Mouse (Mus musculus): ENCODE data around the gene Clic5. TPM values are rescaled to one million over a fixed set of nuclear protein-coding genes. Genes with fewer than 3 reads are reported as not detected.

Gene Clic5
- polyA plus RNA-seq, 2 experiments: 0.24 to 0.31 TPM

- WGBS (ENCODE audit: insufficient replicate concordance): 53% methylated on average over 5 of the region's 5 CpGs
- Histone ChIP-seq H3K27ac (no peak overlapping the region), H3K36me3 (replicated peaks; ENCODE audit: control insufficient read depth, insufficient read depth, low read depth) (no peaks in the 10 kb centered on the region), H3K4me2 (ENCODE audit: low read depth) (no peak overlapping the region), H3K27me3 (ENCODE audit: control insufficient read depth, insufficient read depth, low read length) (no peaks in the 10 kb centered on the region), H3K9me3 (ENCODE audit: control insufficient read depth, low read length) (no peaks in the 10 kb centered on the region), H3K9ac (replicated peaks) (no peak overlapping the region), H3K4me3 (ENCODE audit: insufficient read depth in 1 of 2, low read depth in 2 of 2, low read length in 2 of 2) (no peak overlapping the region), H3K4me1 (replicated peaks; ENCODE audit: control insufficient read depth in 2 of 2, insufficient read depth in 2 of 2, low read length in 1 of 2) (peaks cover 0 to 2% of the 10 kb centered on the region in 2 experiments; a peak in 1 of 4 replicates)
- TF ChIP-seq EP300 (IDR thresholded peaks at IDR 0.05; ENCODE audit: low read depth) (no peak), CTCF (IDR thresholded peaks at IDR 0.05; ENCODE audit: low read depth) (no peak)
- DNase-seq (ENCODE audit: low read depth in 3 of 3, low spot score in 3 of 3) (no peak), ATAC-seq (ENCODE audit: insufficient read depth) (no peak)
Measured at GRCm38 (mm10) chr17:44153871-44154270, 34.5 kb upstream of the Clic5 start.

GRCm38 (mm10) chr17:44155204-44155603 lies 33.2 kb upstream of the Clic5 start:
- H3K4me1 ChIP-seq (replicated peaks; ENCODE audit: control insufficient read depth in 2 of 2, insufficient read depth in 2 of 2, low read length in 1 of 2): peaks cover 0 to 2% of the 10 kb centered on the region in 2 experiments; a peak in 1 of 4 replicates
- 47% methylated on average over 2 of the region's 2 CpGs for WGBS (ENCODE audit: insufficient replicate concordance)
- DNase-seq (ENCODE audit: low read depth in 3 of 3, low spot score in 3 of 3): no peak
- TF ChIP-seq CTCF (IDR thresholded peaks at IDR 0.05; ENCODE audit: low read depth) (no peak), EP300 (IDR thresholded peaks at IDR 0.05; ENCODE audit: low read depth) (no peak)
- H3K36me3 ChIP-seq (replicated peaks; ENCODE audit: control insufficient read depth, insufficient read depth, low read depth): no peaks in the 10 kb centered on the region
- H3K4me2 ChIP-seq (ENCODE audit: low read depth): no peak overlapping the region
- no peak overlapping the region for H3K27ac ChIP-seq
- H3K9me3 ChIP-seq (ENCODE audit: control insufficient read depth, low read length): no peaks in the 10 kb centered on the region
- H3K4me3 ChIP-seq (ENCODE audit: insufficient read depth in 1 of 2, low read depth in 2 of 2, low read length in 2 of 2): no peak overlapping the region
- H3K9ac ChIP-seq (replicated peaks): no peak overlapping the region
- ATAC-seq (ENCODE audit: insufficient read depth): no peak
- H3K27me3 ChIP-seq (ENCODE audit: control insufficient read depth, insufficient read depth, low read length): no peaks in the 10 kb centered on the region

- Histone ChIP-seq H3K9me3 (ENCODE audit: control insufficient read depth, low read length) (no peaks in the 10 kb centered on the region), H3K4me2 (ENCODE audit: low read depth) (no peak overlapping the region), H3K9ac (replicated peaks) (no peak overlapping the region), H3K36me3 (replicated peaks; ENCODE audit: control insufficient read depth, insufficient read depth, low read depth) (no peaks in the 10 kb centered on the region), H3K4me3 (ENCODE audit: insufficient read depth in 1 of 2, low read depth in 2 of 2, low read length in 2 of 2) (no peak overlapping the region), H3K27ac (no peak overlapping the region), H3K27me3 (ENCODE audit: control insufficient read depth, insufficient read depth, low read length) (no peaks in the 10 kb centered on the region), H3K4me1 (replicated peaks; ENCODE audit: control insufficient read depth in 2 of 2, insufficient read depth in 2 of 2, low read length in 1 of 2) (no peaks in the 10 kb centered on the region; a peak in 1 of 4 replicates)
- TF ChIP-seq EP300 (IDR thresholded peaks at IDR 0.05; ENCODE audit: low read depth) (no peak), CTCF (IDR thresholded peaks at IDR 0.05; ENCODE audit: low read depth) (no peak)
- 46% methylated on average over 1 of the region's 1 CpGs for WGBS (ENCODE audit: insufficient replicate concordance)
- DNase-seq (ENCODE audit: low read depth in 3 of 3, low spot score in 3 of 3): no peak
- no peak for ATAC-seq (ENCODE audit: insufficient read depth)
Measured at GRCm38 (mm10) chr17:44158186-44158585, 30.2 kb upstream of the Clic5 start.

GRCm38 (mm10) chr17:44160449-44160848 lies 27.9 kb upstream of the Clic5 start:
- TF ChIP-seq EP300 (IDR thresholded peaks at IDR 0.05; ENCODE audit: low read depth): no peak
- TF ChIP-seq CTCF (IDR thresholded peaks at IDR 0.05; ENCODE audit: low read depth): no peak
- ATAC-seq (ENCODE audit: insufficient read depth): no peak
- H3K4me1 ChIP-seq (replicated peaks; ENCODE audit: control insufficient read depth in 2 of 2, insufficient read depth in 2 of 2, low read length in 1 of 2): no peaks in the 10 kb centered on the region
- no peak overlapping the region for H3K4me2 ChIP-seq (ENCODE audit: low read depth)
- WGBS (ENCODE audit: insufficient replicate concordance): 33% methylated on average over 11 of the region's 11 CpGs
- H3K27ac ChIP-seq: no peak overlapping the region
- no peaks in the 10 kb centered on the region for H3K36me3 ChIP-seq (replicated peaks; ENCODE audit: control insufficient read depth, insufficient read depth, low read depth)
- no peak for DNase-seq (ENCODE audit: low read depth in 3 of 3, low spot score in 3 of 3)
- no peaks in the 10 kb centered on the region for H3K9me3 ChIP-seq (ENCODE audit: control insufficient read depth, low read length)
- no peak overlapping the region for H3K9ac ChIP-seq (replicated peaks)
- H3K27me3 ChIP-seq (ENCODE audit: control insufficient read depth, insufficient read depth, low read length): no peaks in the 10 kb centered on the region
- H3K4me3 ChIP-seq (ENCODE audit: insufficient read depth in 1 of 2, low read depth in 2 of 2, low read length in 2 of 2): no peak overlapping the region

GRCm38 (mm10) chr17:44162514-44162913 lies 25.9 kb upstream of the Clic5 start:
- WGBS (ENCODE audit: insufficient replicate concordance): 8% methylated on average over 5 of the region's 5 CpGs

More at GRCm38 (mm10) chr17:44162514-44162913, 25.9 kb upstream of the Clic5 start:
- no peak overlapping the region for H3K9ac ChIP-seq (replicated peaks)
- H3K9me3 ChIP-seq (ENCODE audit: control insufficient read depth, low read length): no peaks in the 10 kb centered on the region
- H3K4me1 ChIP-seq (replicated peaks; ENCODE audit: control insufficient read depth in 2 of 2, insufficient read depth in 2 of 2, low read length in 1 of 2): no peaks in the 10 kb centered on the region
- no peaks in the 10 kb centered on the region for H3K36me3 ChIP-seq (replicated peaks; ENCODE audit: control insufficient read depth, insufficient read depth, low read depth)
- no peaks in the 10 kb centered on the region for H3K27me3 ChIP-seq (ENCODE audit: control insufficient read depth, insufficient read depth, low read length)
- H3K27ac ChIP-seq: no peak overlapping the region
- no peak overlapping the region for H3K4me3 ChIP-seq (ENCODE audit: insufficient read depth in 1 of 2, low read depth in 2 of 2, low read length in 2 of 2)
- no peak for DNase-seq (ENCODE audit: low read depth in 3 of 3, low spot score in 3 of 3)
- ATAC-seq (ENCODE audit: insufficient read depth): no peak
- TF ChIP-seq CTCF (IDR thresholded peaks at IDR 0.05; ENCODE audit: low read depth) (no peak), EP300 (IDR thresholded peaks at IDR 0.05; ENCODE audit: low read depth) (no peak)
- no peak overlapping the region for H3K4me2 ChIP-seq (ENCODE audit: low read depth)

Data from liver, embryonic 14.5 days (tissue).